Mouse (Mus musculus) forebrain, embryonic 10.5 days (tissue): ENCODE measurements at regions not wholly inside any gene's neighbourhood (a gene's known extent, or its start where the extent isn't known, plus 50 kb on each side); places are given as distances from the start of the nearest gene placed in this dataset.

Source experiments
- DNase-seq: peaks from one replicate; pipeline ENCODE4 v3.0.0-alpha.2; 2017; ENCODE audit warnings: low spot score; ENCODE audit errors: extremely low spot score
- H3K27ac ChIP-seq: fragments of 300-500 bp; sonication (generic); 2 replicates; pipeline ENCODE4 v1.5.1; 2016; ENCODE audit warnings: mild to moderate bottlenecking
- H3K27me3 ChIP-seq: fragments of 300-500 bp; sonication (generic); 2 replicates; pipeline ENCODE4 v1.6.1; 2016; ENCODE audit warnings: mild to moderate bottlenecking; ENCODE audit not compliant: poor library complexity, severe bottlenecking
- H3K36me3 ChIP-seq: fragments of 300-500 bp; sonication (generic); replicated peaks from 2 replicates; pipeline ENCODE4 v1.6.1; 2016; ENCODE audit warnings: mild to moderate bottlenecking, moderate library complexity
- H3K4me1 ChIP-seq: fragments of 300-500 bp; sonication (generic); 2 replicates; pipeline ENCODE4 v1.6.1; 2016
- H3K4me3 ChIP-seq: fragments of 300-500 bp; sonication (generic); 2 replicates; pipeline ENCODE4 v1.5.1; 2016; ENCODE audit warnings: mild to moderate bottlenecking, moderate library complexity
- H3K9me3 ChIP-seq: fragments of 300-500 bp; sonication (generic); 2 replicates; pipeline ENCODE4 v1.6.1; 2016; ENCODE audit warnings: mild to moderate bottlenecking, moderate library complexity
- WGBS: fragments of 180-500 bp; shearing (Covaris S2); methylation state at CpG from one replicate; pipeline ENCODE4 v1.1.7; 2016; 5-methylcytosine and 5-hydroxymethylcytosine counted together

DNA sequence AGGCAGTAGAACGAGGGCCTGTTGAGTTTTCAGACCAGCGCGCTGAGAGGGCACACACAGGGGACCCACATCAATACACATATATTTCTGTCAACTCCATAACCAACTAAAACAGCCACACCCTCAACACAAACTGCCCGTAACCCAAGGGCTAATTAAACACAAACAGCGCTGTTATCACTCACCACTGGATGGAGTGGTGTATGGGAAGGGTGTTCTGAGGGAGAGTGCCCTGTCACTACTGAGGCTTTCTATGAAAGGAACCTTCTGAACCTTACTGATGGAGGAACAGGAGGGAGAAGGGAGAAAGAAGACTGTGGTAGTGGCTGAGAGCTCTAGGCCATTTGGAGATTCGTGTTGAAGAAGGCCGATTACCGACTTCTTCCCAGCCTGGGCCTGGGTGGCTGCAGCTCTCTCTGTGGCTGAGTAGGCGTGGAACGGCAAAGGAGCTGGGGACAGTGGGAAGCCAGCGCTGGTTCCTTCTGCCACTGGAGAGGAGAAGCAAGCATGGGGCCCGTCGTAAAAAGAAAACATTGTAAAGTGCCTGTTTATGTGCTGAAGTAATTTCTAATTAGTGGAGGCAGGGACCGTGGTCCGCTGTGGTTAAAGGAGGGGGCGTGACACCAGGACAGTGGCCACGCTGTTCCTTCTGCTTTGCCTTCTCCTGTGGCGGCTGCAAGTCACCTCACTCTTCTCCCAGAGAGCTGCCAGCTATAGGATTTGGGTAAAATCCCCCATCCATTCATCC, 165.3 kb downstream of the Npr3 start:
- no peaks in the 10 kb centered on the region for H3K36me3 ChIP-seq
- H3K9me3 ChIP-seq: no peaks in the 10 kb centered on the region
- peak overlapping the region; percentile 39 for H3K4me3 ChIP-seq
- WGBS: 33% methylated on average over 18 of the region's 18 CpGs
- H3K27me3 ChIP-seq: peaks cover 26% of the 10 kb centered on the region
- peak; percentile 20 for DNase-seq
- peaks cover 18% of the 10 kb centered on the region for H3K4me1 ChIP-seq
- 0 out of 2 replicates have a peak overlapping the region, but pooled peaks have one; percentile 48 for H3K27ac ChIP-seq

DNA sequence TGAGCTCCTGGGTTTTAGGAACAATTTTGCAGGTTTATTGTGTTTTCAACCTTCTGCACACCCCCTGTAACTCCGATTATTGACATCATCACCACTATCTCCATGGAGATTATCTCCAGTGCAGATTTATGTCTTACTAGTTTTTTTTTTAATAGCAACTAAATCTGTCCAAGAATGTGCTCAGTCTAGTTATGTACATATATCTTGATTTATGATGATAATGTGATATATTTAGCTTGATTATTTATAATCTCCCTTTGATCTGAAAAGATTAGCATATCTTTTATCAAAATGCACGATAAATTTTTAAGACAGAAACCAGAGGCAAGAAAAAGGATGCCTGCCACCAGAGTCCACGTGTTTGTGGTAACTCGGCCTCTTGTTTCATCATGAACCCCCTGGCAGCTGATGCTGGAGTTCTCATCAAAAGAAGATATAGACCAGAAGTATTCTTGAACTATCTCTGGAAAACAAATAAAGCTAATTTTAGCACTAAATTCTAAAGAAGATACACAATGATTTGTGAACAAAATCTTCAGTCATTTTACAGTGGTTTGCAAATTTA, 169.6 kb downstream of the Npr3 start:
- Histone ChIP-seq H3K27ac (no peak overlapping the region), H3K27me3 (peaks cover 12% of the 10 kb centered on the region), H3K4me3 (no peak overlapping the region), H3K9me3 (no peaks in the 10 kb centered on the region), H3K4me1 (peaks cover 14% of the 10 kb centered on the region), H3K36me3 (no peaks in the 10 kb centered on the region)
- DNase-seq: no peak
- 87% methylated on average over 4 of the region's 4 CpGs for WGBS

DNA sequence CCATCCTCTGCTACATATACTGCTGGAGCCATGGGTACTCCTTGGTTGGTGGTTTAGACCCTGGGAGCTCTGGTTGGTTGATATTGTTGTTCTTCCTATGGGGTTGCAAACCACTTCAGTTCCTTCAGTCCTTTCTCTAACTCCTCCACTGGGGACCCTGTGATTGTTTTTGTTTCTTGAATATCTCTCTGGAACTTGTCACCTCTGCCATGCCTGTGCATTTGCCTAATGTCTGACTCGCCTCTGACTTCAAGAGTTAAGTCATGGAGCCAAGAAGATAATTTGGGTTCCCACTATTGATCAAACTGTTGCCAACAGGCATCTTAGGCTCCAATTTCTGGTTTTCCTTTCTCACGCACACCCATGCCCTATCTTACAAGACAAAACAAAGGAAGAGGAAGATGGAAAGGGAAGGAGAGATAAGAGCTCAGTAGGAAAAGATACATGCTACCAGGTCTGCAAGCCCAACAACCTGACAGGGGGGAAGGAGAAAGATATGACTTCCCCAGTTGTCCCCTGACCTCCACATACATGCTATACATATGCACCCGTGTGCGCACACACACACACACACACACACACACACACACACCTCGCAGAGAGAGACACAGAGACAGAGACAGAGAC, 172.3 kb downstream of the Npr3 start:
- Histone ChIP-seq H3K4me1 (no peaks in the 10 kb centered on the region), H3K36me3 (no peaks in the 10 kb centered on the region), H3K9me3 (no peaks in the 10 kb centered on the region), H3K27me3 (peaks cover 2% of the 10 kb centered on the region; the same call in 1 of the 2 replicates), H3K4me3 (no peak overlapping the region), H3K27ac (no peak overlapping the region)
- 88% methylated on average over 5 of the region's 5 CpGs for WGBS
- no peak for DNase-seq

DNA sequence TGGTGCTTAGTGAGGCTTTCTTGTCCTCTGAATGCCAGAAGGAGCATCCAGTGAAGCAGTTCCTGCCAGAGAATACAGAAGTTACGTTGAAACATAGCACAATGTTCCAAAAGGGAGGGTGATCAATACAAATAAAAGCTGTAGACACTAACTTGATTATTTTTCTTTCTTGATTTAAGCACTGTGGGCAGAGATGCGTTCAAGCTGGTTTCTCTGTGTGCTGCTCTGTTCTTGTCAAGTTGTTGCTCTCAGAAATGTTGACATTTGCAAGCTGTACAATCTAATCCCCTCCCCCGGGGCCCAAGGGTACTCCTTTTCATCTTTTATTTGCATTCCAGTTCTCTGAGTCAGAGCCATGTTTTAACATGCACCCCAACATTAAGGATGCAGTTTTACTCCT, 177.7 kb downstream of the Npr3 start:
- Histone ChIP-seq H3K27me3 (no peaks in the 10 kb centered on the region), H3K27ac (no peak overlapping the region), H3K9me3 (no peaks in the 10 kb centered on the region), H3K36me3 (no peaks in the 10 kb centered on the region), H3K4me3 (no peak overlapping the region), H3K4me1 (no peaks in the 10 kb centered on the region)
- WGBS: 73% methylated on average over 3 of the region's 3 CpGs
- no peak for DNase-seq

DNA sequence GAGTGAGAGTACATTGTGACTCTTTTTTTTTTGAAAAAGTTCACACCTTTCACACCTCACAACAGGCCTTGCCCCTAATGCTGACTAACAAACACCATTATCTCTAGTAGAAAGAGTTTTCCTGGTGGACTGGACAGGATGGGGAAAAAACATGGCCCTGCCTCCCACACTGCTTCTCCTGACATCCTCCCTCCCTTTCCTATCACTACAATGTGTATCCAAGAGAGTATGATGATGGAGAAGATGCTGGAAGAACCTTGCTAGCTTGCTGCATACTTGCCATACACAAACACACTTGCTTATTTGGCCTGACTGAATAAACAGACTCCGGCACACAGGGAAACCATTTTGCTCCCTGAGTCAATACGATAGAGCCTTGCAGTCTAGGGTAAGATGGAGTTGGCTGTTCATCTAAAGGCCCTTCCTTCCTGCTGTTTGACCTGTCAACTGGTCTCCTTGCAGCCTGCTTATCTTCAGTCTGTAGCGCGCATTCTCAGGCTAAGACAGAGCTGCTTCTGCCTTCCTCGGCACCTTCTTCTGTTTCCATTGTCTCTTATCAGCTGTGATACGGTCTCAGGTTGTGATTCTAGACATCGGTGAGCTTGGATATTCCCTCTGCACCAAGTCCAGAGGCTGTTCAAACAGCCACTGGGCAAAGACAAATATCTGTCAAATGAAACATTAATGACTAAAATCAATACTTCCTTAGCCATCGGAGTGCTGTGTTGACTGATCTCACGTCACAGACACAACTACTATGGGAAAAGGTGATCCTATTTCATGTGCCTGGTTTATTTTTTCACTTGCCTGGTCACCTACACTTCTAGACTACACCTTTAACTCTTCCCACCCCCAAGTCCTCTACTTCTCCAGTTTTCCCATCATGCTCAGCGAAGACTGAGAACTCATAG, 181.2 kb downstream of the Npr3 start:
- H3K9me3 ChIP-seq: no peaks in the 10 kb centered on the region
- WGBS: 91% methylated on average over 10 of the region's 10 CpGs
- no peak for DNase-seq
- H3K4me3 ChIP-seq: no peak overlapping the region
- no peaks in the 10 kb centered on the region for H3K27me3 ChIP-seq
- H3K4me1 ChIP-seq: no peaks in the 10 kb centered on the region
- H3K27ac ChIP-seq: no peak overlapping the region
- no peaks in the 10 kb centered on the region for H3K36me3 ChIP-seq

DNA sequence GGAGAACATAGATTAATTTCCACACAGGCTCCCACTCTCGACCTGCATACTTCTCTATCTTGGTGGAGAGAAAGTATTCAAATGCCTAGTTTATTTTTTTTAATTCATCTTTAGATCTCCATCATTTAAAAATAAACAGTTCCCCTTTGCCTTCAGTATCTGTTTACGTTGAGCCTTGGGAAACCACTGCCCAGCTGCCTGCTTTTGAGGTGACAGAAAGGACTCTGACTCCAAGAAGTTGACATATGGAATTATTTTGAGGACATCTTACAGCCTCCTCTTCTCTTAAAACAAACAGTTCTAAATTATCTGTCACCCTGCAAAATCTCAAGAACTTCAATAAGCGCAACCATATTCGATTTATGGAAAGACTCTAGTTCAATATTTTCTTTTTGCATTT, 186.4 kb downstream of the Npr3 start:
- no peaks in the 10 kb centered on the region for H3K4me1 ChIP-seq
- no peaks in the 10 kb centered on the region for H3K9me3 ChIP-seq
- H3K27ac ChIP-seq: no peak overlapping the region
- H3K4me3 ChIP-seq: no peak overlapping the region
- DNase-seq: no peak
- WGBS: 85% methylated on average over 4 of the region's 4 CpGs
- no peaks in the 10 kb centered on the region for H3K36me3 ChIP-seq
- no peaks in the 10 kb centered on the region for H3K27me3 ChIP-seq

GRCm38 (mm10) chr15:11716168-11716842, 190.8 kb downstream of the Npr3 start:
- no peaks in the 10 kb centered on the region for H3K27me3 ChIP-seq
- H3K36me3 ChIP-seq: no peaks in the 10 kb centered on the region
- H3K4me3 ChIP-seq: no peak overlapping the region
- no peak overlapping the region for H3K27ac ChIP-seq
- WGBS: 91% methylated on average over 11 of the region's 11 CpGs
- no peaks in the 10 kb centered on the region for H3K4me1 ChIP-seq
- no peaks in the 10 kb centered on the region for H3K9me3 ChIP-seq
- no peak for DNase-seq

- Histone ChIP-seq H3K27me3 (no peaks in the 10 kb centered on the region), H3K36me3 (no peaks in the 10 kb centered on the region), H3K4me1 (no peaks in the 10 kb centered on the region), H3K4me3 (no peak overlapping the region), H3K27ac (no peak overlapping the region), H3K9me3 (no peaks in the 10 kb centered on the region)
- no peak for DNase-seq
- 91% methylated on average over 16 of the region's 16 CpGs for WGBS
Observed at GRCm38 (mm10) chr15:11712481-11713274, 194.4 kb downstream of the Npr3 start.

DNA sequence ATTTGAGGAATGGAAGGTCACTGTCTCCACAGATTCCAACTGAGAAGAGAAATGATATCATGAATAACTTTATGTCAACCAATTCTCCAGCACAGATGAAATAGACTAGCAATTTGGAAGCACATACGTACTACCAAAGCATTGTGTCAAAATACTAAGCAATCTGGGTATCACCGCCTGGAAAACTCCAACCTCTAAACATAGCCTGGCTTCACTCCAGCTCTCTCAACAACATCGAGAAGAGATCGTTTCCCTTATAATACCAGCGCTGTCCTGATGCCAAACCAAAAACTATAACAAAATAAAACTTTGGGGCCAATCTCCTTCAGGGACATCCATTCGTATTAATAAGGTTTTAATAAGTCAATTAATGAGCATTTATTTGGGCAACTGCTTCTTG, 205.8 kb downstream of the Npr3 start:
- no peaks in the 10 kb centered on the region for H3K36me3 ChIP-seq
- no peak overlapping the region for H3K27ac ChIP-seq
- no peak for DNase-seq
- no peaks in the 10 kb centered on the region for H3K4me1 ChIP-seq
- H3K4me3 ChIP-seq: no peak overlapping the region
- no peaks in the 10 kb centered on the region for H3K27me3 ChIP-seq
- no peaks in the 10 kb centered on the region for H3K9me3 ChIP-seq
- 94% methylated on average over 6 of the region's 6 CpGs for WGBS

- no peak overlapping the region for H3K27ac ChIP-seq
- H3K36me3 ChIP-seq: no peaks in the 10 kb centered on the region
- H3K9me3 ChIP-seq: no peaks in the 10 kb centered on the region
- WGBS: 87% methylated on average over 3 of the region's 3 CpGs
- no peaks in the 10 kb centered on the region for H3K4me1 ChIP-seq
- H3K27me3 ChIP-seq: no peaks in the 10 kb centered on the region
- DNase-seq: no peak
- H3K4me3 ChIP-seq: no peak overlapping the region
Observed at GRCm38 (mm10) chr15:11699929-11700328, 207.2 kb downstream of the Npr3 start.

GRCm38 (mm10) chr15:11697060-11697459, 210.0 kb downstream of the Npr3 start:
- no peak for DNase-seq
- no peaks in the 10 kb centered on the region for H3K36me3 ChIP-seq
- H3K9me3 ChIP-seq: no peaks in the 10 kb centered on the region
- WGBS: 60% methylated on average over 3 of the region's 3 CpGs
- H3K27ac ChIP-seq: no peak overlapping the region
- H3K4me3 ChIP-seq: no peak overlapping the region
- no peaks in the 10 kb centered on the region for H3K27me3 ChIP-seq
- H3K4me1 ChIP-seq: no peaks in the 10 kb centered on the region
